Comparison of ENCODE assay signal across 21 mouse cellular contexts in the genomic region with DNA sequence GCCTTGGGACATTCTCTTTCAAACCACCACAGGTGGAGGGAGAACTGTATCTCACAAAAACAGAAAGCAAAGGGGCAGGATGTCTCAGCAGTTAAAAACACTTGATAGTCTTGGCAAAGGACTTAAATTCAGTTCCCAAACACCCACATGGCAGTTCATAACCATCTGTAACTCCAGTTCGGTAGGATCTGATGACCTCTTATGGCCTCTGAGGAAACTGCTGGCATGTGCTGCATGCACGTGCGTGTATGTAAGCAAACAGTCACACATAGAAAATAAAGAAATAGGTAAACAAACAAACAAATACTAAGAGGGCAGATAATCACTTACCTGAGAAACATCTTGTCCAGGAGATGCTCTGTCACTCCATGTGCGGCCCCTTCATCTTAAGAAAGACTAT.
DNase-seq lines count a peak whose midpoint lies in the region; ATAC-seq and TF ChIP-seq lines count a peak whose summit lies in the region.
"Had no signal": no experiment of that assay in that cellular context is flagged by ENCODE, and none has a peak within 500 bp of the region (broad histone marks: within the 10 kb centered on the region; RNA-seq: fewer than 3 reads in every experiment).

No protein-coding gene starts in this region.

- TF ChIP-seq EP300 in liver, postnatal 0 days (IDR thresholded peaks at IDR 0.05; ENCODE audit: low read depth) = no peak

- H3K4me1 ChIP-seq in liver, postnatal 0 days (ENCODE audit: insufficient read depth) = no peaks in the 10 kb centered on the region
- no peaks in the 10 kb centered on the region for H3K4me1 ChIP-seq in liver, embryonic 11.5 days (replicated peaks; ENCODE audit: control insufficient read depth, insufficient read depth, low read length)
- H3K4me1 ChIP-seq in bone marrow, adult 2 months (ENCODE audit: control insufficient read depth, insufficient read depth, low read length) = peaks cover 1% of the 10 kb centered on the region; the same call in 1 of the 2 replicates
- H3K4me1 ChIP-seq: embryonic facial prominence, embryonic 12.5 days; forebrain, embryonic 13.5 days; heart, embryonic 10.5 days; hindbrain, embryonic 13.5 days had no signal

- TF ChIP-seq POLR2A in bone marrow, adult 2 months (IDR thresholded peaks at IDR 0.05; ENCODE audit: borderline replicate concordance, control insufficient read depth, low read depth, low read length) = no peak

- intact Hi-C loops in gastrocnemius, adult 2 months (cut with DNase I) = no loop called here

- no peaks in the 10 kb centered on the region for H3K36me3 ChIP-seq in liver, postnatal 0 days (replicated peaks; ENCODE audit: insufficient read depth, low read length)
- no peaks in the 10 kb centered on the region for H3K36me3 ChIP-seq in liver, embryonic 11.5 days (ENCODE audit: control insufficient read depth, insufficient read depth, low read length)
- H3K36me3 ChIP-seq: embryonic facial prominence, embryonic 12.5 days; heart, embryonic 10.5 days; hindbrain, embryonic 13.5 days had no signal

- H3K27ac ChIP-seq in gastrocnemius, adult 2 months = no peak overlapping the region
- no peak overlapping the region for H3K27ac ChIP-seq in liver, postnatal 0 days (ENCODE audit: low read depth)
- no peak overlapping the region for H3K27ac ChIP-seq in liver, embryonic 11.5 days (ENCODE audit: low read depth, low read length)
- no peak overlapping the region for H3K27ac ChIP-seq in bone marrow, adult 2 months (ENCODE audit: control insufficient read depth, insufficient read depth, low read depth, low read length, poor library complexity)
- H3K27ac ChIP-seq: embryonic facial prominence, embryonic 12.5 days; forebrain, embryonic 13.5 days; heart, embryonic 10.5 days; hindbrain, embryonic 13.5 days; hindbrain, postnatal 0 days had no signal

- 69% methylated on average over 4 of the region's 4 CpGs for WGBS in liver, postnatal 0 days (ENCODE audit: insufficient replicate concordance)
- WGBS in liver, embryonic 11.5 days = 77% methylated on average over 4 of the region's 4 CpGs
- WGBS in bone marrow, adult 2 months = 77% methylated on average over 4 of the region's 4 CpGs

- H3K4me2 ChIP-seq in liver, postnatal 0 days (ENCODE audit: low read depth, low read length) = no peak overlapping the region
- H3K4me2 ChIP-seq in liver, embryonic 11.5 days = no peak overlapping the region
- H3K4me2 ChIP-seq: embryonic facial prominence, embryonic 12.5 days; forebrain, embryonic 13.5 days; hindbrain, embryonic 13.5 days had no signal

- no peaks in the 10 kb centered on the region for H3K27me3 ChIP-seq in liver, postnatal 0 days (ENCODE audit: insufficient read depth, low read length)
- no peaks in the 10 kb centered on the region for H3K27me3 ChIP-seq in liver, embryonic 11.5 days (replicated peaks; ENCODE audit: control insufficient read depth, insufficient read depth, low read length)
- H3K27me3 ChIP-seq: embryonic facial prominence, embryonic 12.5 days; forebrain, embryonic 13.5 days; hindbrain, embryonic 13.5 days had no signal

- no peak for ATAC-seq in liver, postnatal 0 days
- no peak for ATAC-seq in liver, embryonic 11.5 days (replicated peaks; ENCODE audit: low FRiP score)
- ATAC-seq: forebrain, embryonic 13.5 days; hindbrain, postnatal 0 days had no signal

- H3K9me3 ChIP-seq in liver, postnatal 0 days (ENCODE audit: low read length) = no peaks in the 10 kb centered on the region
- H3K9me3 ChIP-seq in liver, embryonic 11.5 days (ENCODE audit: control insufficient read depth, low read length) = no peaks in the 10 kb centered on the region
- H3K9me3 ChIP-seq: embryonic facial prominence, embryonic 12.5 days; forebrain, embryonic 13.5 days; heart, embryonic 10.5 days; hindbrain, embryonic 13.5 days had no signal

- peak; percentile 28 for TF ChIP-seq CTCF in gastrocnemius, adult 2 months (IDR thresholded peaks at IDR 0.05)
- peak; percentile 31 for TF ChIP-seq CTCF in liver, postnatal 0 days (IDR thresholded peaks at IDR 0.05; ENCODE audit: low read depth)
- 0 out of 2 replicates have a peak, but pooled peaks have one; percentile 10 for TF ChIP-seq CTCF in bone marrow, adult 2 months (IDR thresholded peaks at IDR 0.05; ENCODE audit: control insufficient read depth, insufficient read depth, low read length)

- H3K4me3 ChIP-seq in gastrocnemius, adult 2 months = no peak overlapping the region
- no peak overlapping the region for H3K4me3 ChIP-seq in liver, postnatal 0 days (ENCODE audit: low read depth, low read length)
- no peak overlapping the region for H3K4me3 ChIP-seq in liver, embryonic 11.5 days (ENCODE audit: low read depth, low read length)
- H3K4me3 ChIP-seq in bone marrow, adult 2 months (replicated peaks; ENCODE audit: control insufficient read depth, low read depth, low read length) = no peak overlapping the region
- H3K4me3 ChIP-seq: embryonic facial prominence, embryonic 12.5 days; forebrain, embryonic 13.5 days; heart, embryonic 10.5 days; hindbrain, embryonic 13.5 days had no signal

- H3K9ac ChIP-seq in liver, postnatal 0 days (replicated peaks) = no peak overlapping the region
- no peak overlapping the region for H3K9ac ChIP-seq in liver, embryonic 11.5 days (ENCODE audit: low read depth, low read length)
- H3K9ac ChIP-seq: embryonic facial prominence, embryonic 12.5 days; forebrain, embryonic 13.5 days; hindbrain, embryonic 13.5 days had no signal

- no peak for DNase-seq in gastrocnemius, adult 2 months
- no peak for DNase-seq in gastrocnemius, adult 8-10 months (ENCODE audit: low spot score in 2 of 2)
- no peak for DNase-seq in liver, postnatal 0 days
- DNase-seq in liver, embryonic 11.5 days (ENCODE audit: low spot score) = no peak
- DNase-seq in A20 (ENCODE audit: low read depth, low spot score) = peak; percentile 21
- DNase-seq in ovary, postnatal 36 days (ENCODE audit: low spot score) = no peak
- DNase-seq in left cerebral cortex, adult 18-20 months (ENCODE audit: low spot score in 2 of 2) = no peak
- DNase-seq: adrenal gland, adult 8-10 months; adrenal gland, postnatal 36 days; cerebellum, adult 11-12 months; cerebellum, adult 9-10 months; cerebellum, postnatal 25 days; gastrocnemius, postnatal 10 days; heart, adult 18-20 months; heart, postnatal 10 days had no signal
